Mouse (Mus musculus) lung, postnatal 0 days (tissue): Measurements from ENCODE around the gene Apol9b. TPM values are rescaled to one million over a fixed set of nuclear protein-coding genes. Genes with fewer than 3 reads are reported as not detected.
A peak's percentile ranks its signal among the peaks of the same experiment; 100 is the strongest.

Experiments
- ATAC-seq: fragments of 200-750 bp; cut with Nextera tagmentation; 2 replicates; pipeline ENCODE4 v1.8.0; 2017; ENCODE audit warnings: moderate library complexity
- DNase-seq: peaks from one replicate; pipeline ENCODE4 v3.0.0-alpha.2; 2016; ENCODE audit warnings: low spot score
- H3K27ac ChIP-seq: fragments of 300-500 bp; sonication (generic); 2 replicates; pipeline ENCODE4 v1.5.1; 2014; ENCODE audit warnings: antibody characterized with exemption, mild to moderate bottlenecking, low read length, mixed read lengths
- H3K27me3 ChIP-seq: fragments of 300-500 bp; sonication (generic); replicated peaks from 2 replicates; pipeline ENCODE4 v1.6.1; 2014; ENCODE audit warnings: low read length, mixed read lengths; ENCODE audit not compliant: insufficient read depth
- H3K36me3 ChIP-seq: fragments of 300-500 bp; sonication (generic); 2 replicates; pipeline ENCODE4 v1.6.1; 2014; ENCODE audit warnings: low read length, mixed read lengths; ENCODE audit not compliant: insufficient read depth
- H3K4me1 ChIP-seq: fragments of 300-500 bp; sonication (generic); 2 replicates; pipeline ENCODE4 v1.6.1; 2014; ENCODE audit warnings: antibody characterized with exemption, low read depth, low read length, mixed read lengths; ENCODE audit not compliant: insufficient read depth
- H3K4me2 ChIP-seq: fragments of 300-500 bp; sonication (generic); replicated peaks from 2 replicates; pipeline ENCODE4 v1.6.1; 2014; ENCODE audit warnings: low read depth, mild to moderate bottlenecking, low read length, moderate library complexity, mixed read lengths
- H3K4me3 ChIP-seq: fragments of 300-500 bp; sonication (generic); 2 replicates; pipeline ENCODE4 v1.5.1; 2014; ENCODE audit warnings: low read depth, low read length
- H3K9ac ChIP-seq: fragments of 300-500 bp; sonication (generic); replicated peaks from 2 replicates; pipeline ENCODE4 v1.6.1; 2014; ENCODE audit warnings: low read depth, mild to moderate bottlenecking
- H3K9me3 ChIP-seq: fragments of 300-500 bp; sonication (generic); 2 replicates; pipeline ENCODE4 v1.6.1; 2016; ENCODE audit warnings: low read length, mixed read lengths
- CTCF ChIP-seq: IDR thresholded peaks from 2 replicates; pipeline ENCODE4 v1.5.1; 2016; ENCODE audit warnings: antibody characterized with exemption, mild to moderate bottlenecking
- EP300 ChIP-seq: IDR thresholded peaks from 2 replicates; pipeline ENCODE4 v1.6.1; 2016; ENCODE audit warnings: antibody characterized with exemption, mild to moderate bottlenecking, control low read depth
- WGBS: fragments of 180-500 bp; shearing (Covaris S2); extraction: QIAGEN DNeasy Blood & Tissue Kit; methylation state at CpG from one replicate; pipeline ENCODE4 v1.1.7; 2014; 5-methylcytosine and 5-hydroxymethylcytosine counted together
- polyA plus RNA-seq: library from polyadenylated mRNA; unstranded; fragments of >200 nt; fragmentation: Nextera tagmentation; extraction: Ambion mirVana; gene quantifications from 2 replicates; pipeline ENCODE4 v1.2.1, GENCODE M21; 2015

Apol9b gene
- polyA plus RNA-seq, 1 experiment from 2014 or later: 0.31 TPM

- DNase-seq (peak; percentile 65), ATAC-seq (peak; percentile 40)
- H3K9me3 ChIP-seq: no peaks in the 10 kb centered on the region
- H3K27ac ChIP-seq: no peak overlapping the region
- no peaks in the 10 kb centered on the region for H3K27me3 ChIP-seq
- no peak overlapping the region for H3K4me3 ChIP-seq
- no peak overlapping the region for H3K9ac ChIP-seq
- no peak for TF ChIP-seq EP300
- peak; percentile 98 for TF ChIP-seq CTCF
- peaks cover 91% of the 10 kb centered on the region for H3K36me3 ChIP-seq
- no peak overlapping the region for H3K4me2 ChIP-seq
- WGBS: 69% methylated on average over 20 of the region's 20 CpGs
- H3K4me1 ChIP-seq: no peaks in the 10 kb centered on the region
Measured at GRCm38 (mm10) chr15:77775186-77775963, 46.5 kb downstream of the Apol9b start.

- peaks cover 98% of the 10 kb centered on the region for H3K36me3 ChIP-seq
Measured at GRCm38 (mm10) chr15:77782449-77783014, 53.7 kb downstream of the Apol9b start.

GRCm38 (mm10) chr15:77784039-77784824 is 55.4 kb downstream of the Apol9b start:
- no peak overlapping the region for H3K4me3 ChIP-seq
- ATAC-seq: no peak
- no peaks in the 10 kb centered on the region for H3K27me3 ChIP-seq
- no peak overlapping the region for H3K9ac ChIP-seq
- DNase-seq: no peak
- no peaks in the 10 kb centered on the region for H3K9me3 ChIP-seq
- H3K36me3 ChIP-seq: peaks cover 90% of the 10 kb centered on the region
- WGBS: 66% methylated on average over 22 of the region's 22 CpGs
- no peaks in the 10 kb centered on the region for H3K4me1 ChIP-seq
- no peak overlapping the region for H3K4me2 ChIP-seq
- TF ChIP-seq CTCF: no peak
- no peak for TF ChIP-seq EP300
- no peak overlapping the region for H3K27ac ChIP-seq

More at GRCm38 (mm10) chr15:77782449-77783014, 53.7 kb downstream of the Apol9b start:
- ATAC-seq (peak; percentile 14; the same call in 1 of the 2 replicates), DNase-seq (peak; percentile 56)
- Histone ChIP-seq H3K4me3 (no peak overlapping the region), H3K4me2 (no peak overlapping the region), H3K27ac (no peak overlapping the region), H3K27me3 (no peaks in the 10 kb centered on the region), H3K4me1 (no peaks in the 10 kb centered on the region), H3K9me3 (no peaks in the 10 kb centered on the region), H3K9ac (no peak overlapping the region)
- peak; percentile 72 for TF ChIP-seq CTCF
- TF ChIP-seq EP300: no peak
- WGBS: 76% methylated on average over 11 of the region's 11 CpGs

- TF ChIP-seq EP300 (no peak), CTCF (no peak)
- no peak overlapping the region for H3K9ac ChIP-seq
- DNase-seq (no peak), ATAC-seq (no peak)
- H3K9me3 ChIP-seq: no peaks in the 10 kb centered on the region
- no peaks in the 10 kb centered on the region for H3K4me1 ChIP-seq
- H3K36me3 ChIP-seq: peaks cover 84% of the 10 kb centered on the region
- no peaks in the 10 kb centered on the region for H3K27me3 ChIP-seq
- H3K4me2 ChIP-seq: no peak overlapping the region
- H3K4me3 ChIP-seq: no peak overlapping the region
- H3K27ac ChIP-seq: no peak overlapping the region
- WGBS: 95% methylated on average over 1 of the region's 1 CpGs
Measured at GRCm38 (mm10) chr15:77785807-77786206, 57.0 kb downstream of the Apol9b start.

Other genes with a start within 250 kb of the Apol9b start
- not detected in 2 replicates for gene Apol11a, start 220.8 kb upstream of the Apol9b start, polyA plus RNA-seq
- 0.11 and 0.14 TPM in 2 replicates for gene Apol7c, start 195.7 kb upstream of the Apol9b start, polyA plus RNA-seq
- not detected in 2 replicates for gene 1700025B11Rik, start 167.1 kb upstream of the Apol9b start, polyA plus RNA-seq
- 0.14 TPM in 1 of 2 replicates, not detected in the other for gene Apol10b, start 132.9 kb upstream of the Apol9b start, polyA plus RNA-seq
- not detected in 2 replicates for gene Gm36245, start 129.8 kb upstream of the Apol9b start, polyA plus RNA-seq
- gene Apol11b, start 85.8 kb upstream of the Apol9b start, polyA plus RNA-seq: 0.25 TPM in 2 replicates
- gene Apol7e, start 30.2 kb upstream of the Apol9b start, polyA plus RNA-seq: 0.10 TPM in 1 of 2 replicates, not detected in the other
- 0.06 and 0.26 TPM in 2 replicates for gene Apol8, start 28.0 kb downstream of the Apol9b start, polyA plus RNA-seq
- 59.3 and 67.3 TPM in 2 replicates for gene Myh9, start 113.1 kb downstream of the Apol9b start, polyA plus RNA-seq
- gene Txn2, start 200.0 kb downstream of the Apol9b start, polyA plus RNA-seq: 121 and 122 TPM in 2 replicates
- 0.21 and 0.24 TPM in 2 replicates for gene Foxred2, start 227.7 kb downstream of the Apol9b start, polyA plus RNA-seq
- 82.4 and 95.8 TPM in 2 replicates for gene Eif3d, start 241.8 kb downstream of the Apol9b start, polyA plus RNA-seq